Mouse (Mus musculus): ENCODE results near the gene Prkcd.

Gene Prkcd

GRCm38 (mm10) chr14:30625856-30626726 lies at the start of gene Prkcd:
Gene Prkcd, minus strand, starts transcription at chr14:30626210.
- peak; percentile 58 for DNase-seq (ENCODE audit: low read depth, low spot score)

- no peak for DNase-seq (ENCODE audit: low read depth, low spot score)
These were observed 48.9 kb upstream of the Prkcd start for GRCm38 (mm10) chr14:30674947-30675346.

- DNase-seq (ENCODE audit: low read depth, low spot score), result peak; percentile 79
These were observed 45.9 kb upstream of the Prkcd start for GRCm38 (mm10) chr14:30671986-30672312.

- DNase-seq (ENCODE audit: low read depth, low spot score), result no peak
These were observed 45.3 kb upstream of the Prkcd start for GRCm38 (mm10) chr14:30671095-30671985.

GRCm38 (mm10) chr14:30670161-30670560 lies 44.2 kb upstream of the Prkcd start:
- no peak for DNase-seq (ENCODE audit: low read depth, low spot score)

GRCm38 (mm10) chr14:30666604-30667003 lies 40.6 kb upstream of the Prkcd start:
- no peak for DNase-seq (ENCODE audit: low read depth, low spot score)

- no peak for DNase-seq (ENCODE audit: low read depth, low spot score)
These were observed 40.1 kb upstream of the Prkcd start for GRCm38 (mm10) chr14:30666061-30666460.

GRCm38 (mm10) chr14:30655531-30655930 lies 29.5 kb upstream of the Prkcd start:
- DNase-seq (ENCODE audit: low read depth, low spot score), result no peak

GRCm38 (mm10) chr14:30654691-30655228 lies 28.8 kb upstream of the Prkcd start:
- DNase-seq (ENCODE audit: low read depth, low spot score), result no peak

- DNase-seq (ENCODE audit: low read depth, low spot score), result peak; percentile 93
These were observed 28.1 kb upstream of the Prkcd start, which contains the start of gene Rft1 for GRCm38 (mm10) chr14:30653943-30654659. Gene Rft1, plus strand, starts transcription at chr14:30654360.

GRCm38 (mm10) chr14:30650969-30651368 lies 25.0 kb upstream of the Prkcd start:
- peak; percentile 82 for DNase-seq (ENCODE audit: low read depth, low spot score)

GRCm38 (mm10) chr14:30649745-30650144 lies 23.7 kb upstream of the Prkcd start:
- DNase-seq (ENCODE audit: low read depth, low spot score), result no peak

GRCm38 (mm10) chr14:30648478-30648877 lies 22.5 kb upstream of the Prkcd start:
- no peak for DNase-seq (ENCODE audit: low read depth, low spot score)

- DNase-seq (ENCODE audit: low read depth, low spot score), result no peak
These were observed 20.5 kb upstream of the Prkcd start for GRCm38 (mm10) chr14:30646486-30646885.

- no peak for DNase-seq (ENCODE audit: low read depth, low spot score)
These were observed 19.1 kb upstream of the Prkcd start for GRCm38 (mm10) chr14:30645066-30645465.

- DNase-seq (ENCODE audit: low read depth, low spot score), result no peak
These were observed 18.0 kb upstream of the Prkcd start for GRCm38 (mm10) chr14:30644026-30644425.

- DNase-seq (ENCODE audit: low read depth, low spot score), result no peak
These were observed 15.7 kb upstream of the Prkcd start for GRCm38 (mm10) chr14:30641748-30642147.

- peak; percentile 70 for DNase-seq (ENCODE audit: low read depth, low spot score)
These were observed 12.7 kb upstream of the Prkcd start for GRCm38 (mm10) chr14:30638686-30639085.

GRCm38 (mm10) chr14:30638009-30638408 lies 12.0 kb upstream of the Prkcd start:
- DNase-seq (ENCODE audit: low read depth, low spot score), result no peak

- DNase-seq (ENCODE audit: low read depth, low spot score), result no peak
These were observed 11.1 kb upstream of the Prkcd start for GRCm38 (mm10) chr14:30637087-30637486.

- DNase-seq (ENCODE audit: low read depth, low spot score), result no peak
These were observed 10.5 kb upstream of the Prkcd start for GRCm38 (mm10) chr14:30636499-30636898.

Data from skeletal muscle tissue, adult 2 months (tissue).